Mouse (Mus musculus) limb, embryonic 14.5 days (tissue): ENCODE results near the gene Rab3il1. TPM values are rescaled to one million over a fixed set of nuclear protein-coding genes. Genes with fewer than 3 reads are reported as not detected.

Source experiments
- ATAC-seq: fragments of 200-750 bp; cut with Nextera tagmentation; 2 replicates; pipeline ENCODE4 v1.8.0; 2017; ENCODE audit warnings: low read depth, moderate number of reproducible peaks, moderate TSS enrichment; ENCODE audit not compliant: low FRiP score
- DNase-seq: peaks from one replicate; pipeline ENCODE4 v3.0.0-alpha.2; 2015; ENCODE audit warnings: low spot score
- H3K27ac ChIP-seq: fragments of 300-500 bp; sonication (generic); replicated peaks from 2 replicates; pipeline ENCODE4 v1.5.1; 2014; ENCODE audit warnings: low read depth, mild to moderate bottlenecking, low read length, moderate library complexity, mixed read lengths
- H3K27me3 ChIP-seq: fragments of 300-500 bp; sonication (generic); 2 replicates; pipeline ENCODE4 v1.6.1; 2014; ENCODE audit warnings: low read length, mixed read lengths; ENCODE audit not compliant: control insufficient read depth, insufficient read depth
- H3K36me3 ChIP-seq: fragments of 300-500 bp; sonication (generic); 2 replicates; pipeline ENCODE4 v1.6.1; 2014; ENCODE audit warnings: mild to moderate bottlenecking, low read length, moderate library complexity, mixed read lengths; ENCODE audit not compliant: control insufficient read depth, insufficient read depth
- H3K4me1 ChIP-seq: fragments of 300-500 bp; sonication (generic); 2 replicates; pipeline ENCODE4 v1.6.1; 2014; ENCODE audit warnings: antibody characterized with exemption, low read length, mixed read lengths; ENCODE audit not compliant: control insufficient read depth, insufficient read depth
- H3K4me2 ChIP-seq: fragments of 300-500 bp; sonication (generic); replicated peaks from 2 replicates; pipeline ENCODE4 v1.6.1; 2014; ENCODE audit warnings: low read depth, mild to moderate bottlenecking, low read length, moderate library complexity; ENCODE audit not compliant: severe bottlenecking
- H3K4me3 ChIP-seq: fragments of 300-500 bp; sonication (generic); replicated peaks from 2 replicates; pipeline ENCODE4 v1.5.1; 2014; ENCODE audit warnings: low read length
- H3K9ac ChIP-seq: fragments of 300-500 bp; sonication (generic); 2 replicates; pipeline ENCODE4 v1.6.1; 2014; ENCODE audit warnings: mild to moderate bottlenecking, low read depth, low read length, moderate library complexity; ENCODE audit not compliant: severe bottlenecking
- H3K9me3 ChIP-seq: fragments of 300-500 bp; sonication (generic); 2 replicates; pipeline ENCODE4 v1.6.1; 2016; ENCODE audit warnings: low read length; ENCODE audit not compliant: control insufficient read depth
- POLR2A ChIP-seq: fragments of 200-500 bp; IDR thresholded peaks from 2 replicates; pipeline ENCODE4 v1.8.0; 2012; ENCODE audit warnings: inconsistent platforms, mild to moderate bottlenecking, moderate library complexity, borderline replicate concordance; ENCODE audit not compliant: insufficient read depth, insufficient read length; ENCODE audit errors: extremely low read depth
- WGBS: fragments of 180-500 bp; shearing (Covaris S2); extraction: QIAGEN DNeasy Blood & Tissue Kit; methylation state at CpG from one replicate; pipeline ENCODE4 v1.1.7; 2014; 5-methylcytosine and 5-hydroxymethylcytosine counted together
- polyA plus RNA-seq, 2 experiments: library from polyadenylated mRNA; depleted of rRNA in 1 of 2; stranded (reverse) in 1 of 2; unstranded in 1 of 2; fragments of >200 nt; fragmentation: Nextera tagmentation in 1 of 2; extraction: Ambion mirVana in 1 of 2; gene quantifications; 2 replicates each; pipeline versions ENCODE4 v1.2.1 to v1.2.3; 2012 to 2014

Gene Rab3il1
- polyA plus RNA-seq, 2 experiments: 36.1 to 43.9 TPM

GRCm38 (mm10) chr19:10064173-10065012 is 62.9 kb downstream of the Rab3il1 start:
- no peak for TF ChIP-seq POLR2A
- no peak overlapping the region for H3K4me3 ChIP-seq
- ATAC-seq (no peak), DNase-seq (no peak)
- H3K36me3 ChIP-seq: peaks cover 82% of the 10 kb centered on the region
- no peak overlapping the region for H3K4me2 ChIP-seq
- 88% methylated on average over 8 of the region's 10 CpGs for WGBS
- H3K27ac ChIP-seq: no peak overlapping the region
- H3K9me3 ChIP-seq: no peaks in the 10 kb centered on the region
- H3K9ac ChIP-seq: no peak overlapping the region
- no peaks in the 10 kb centered on the region for H3K27me3 ChIP-seq
- no peaks in the 10 kb centered on the region for H3K4me1 ChIP-seq

GRCm38 (mm10) chr19:10065465-10066188 is 64.2 kb downstream of the Rab3il1 start:
- no peaks in the 10 kb centered on the region for H3K4me1 ChIP-seq
- H3K4me2 ChIP-seq: no peak overlapping the region
- DNase-seq (no peak), ATAC-seq (no peak)
- peaks cover 95% of the 10 kb centered on the region for H3K36me3 ChIP-seq
- 92% methylated on average over 5 of the region's 5 CpGs for WGBS
- no peak overlapping the region for H3K27ac ChIP-seq
- H3K9ac ChIP-seq: no peak overlapping the region
- no peak for TF ChIP-seq POLR2A
- H3K9me3 ChIP-seq: no peaks in the 10 kb centered on the region
- no peak overlapping the region for H3K4me3 ChIP-seq
- H3K27me3 ChIP-seq: no peaks in the 10 kb centered on the region

GRCm38 (mm10) chr19:10066189-10066500 is 64.7 kb downstream of the Rab3il1 start:
- no peak overlapping the region for H3K4me2 ChIP-seq
- no peak overlapping the region for H3K4me3 ChIP-seq
- H3K9me3 ChIP-seq: no peaks in the 10 kb centered on the region
- ATAC-seq: no peak
- no peak for DNase-seq
- H3K27me3 ChIP-seq: no peaks in the 10 kb centered on the region
- H3K9ac ChIP-seq: no peak overlapping the region
- H3K36me3 ChIP-seq: peaks cover 95% of the 10 kb centered on the region
- H3K4me1 ChIP-seq: no peaks in the 10 kb centered on the region
- no peak overlapping the region for H3K27ac ChIP-seq
- no peak for TF ChIP-seq POLR2A
- WGBS: 96% methylated on average over 4 of the region's 4 CpGs

GRCm38 (mm10) chr19:10066502-10066901 is 65.0 kb downstream of the Rab3il1 start:
- Histone ChIP-seq H3K27ac (no peak overlapping the region), H3K4me2 (no peak overlapping the region), H3K4me1 (no peaks in the 10 kb centered on the region), H3K27me3 (no peaks in the 10 kb centered on the region), H3K4me3 (no peak overlapping the region), H3K9ac (no peak overlapping the region), H3K9me3 (no peaks in the 10 kb centered on the region), H3K36me3 (peaks cover 95% of the 10 kb centered on the region)
- TF ChIP-seq POLR2A: no peak
- 88% methylated on average over 3 of the region's 3 CpGs for WGBS
- no peak for DNase-seq
- no peak for ATAC-seq

- no peak overlapping the region for H3K4me2 ChIP-seq
- DNase-seq (no peak), ATAC-seq (no peak)
- no peak overlapping the region for H3K27ac ChIP-seq
- H3K4me3 ChIP-seq: no peak overlapping the region
- no peaks in the 10 kb centered on the region for H3K4me1 ChIP-seq
- no peak for TF ChIP-seq POLR2A
- H3K9me3 ChIP-seq: no peaks in the 10 kb centered on the region
- H3K27me3 ChIP-seq: no peaks in the 10 kb centered on the region
- H3K9ac ChIP-seq: no peak overlapping the region
- peaks cover 92% of the 10 kb centered on the region for H3K36me3 ChIP-seq
- 84% methylated on average over 7 of the region's 7 CpGs for WGBS
These were observed 66.2 kb downstream of the Rab3il1 start for GRCm38 (mm10) chr19:10067701-10068100.
